Mouse (Mus musculus) v-Abl transformed pro-B cells (cell line): ENCODE measurements around the gene Pou2f3.

ENCODE experiments used
- in situ Hi-C, 2 experiments: fragments of 400-800 bp; cut with MboI; formaldehyde crosslinking; loops; one replicate each; pipeline ENCODE4 v1.15.1; 2025; ENCODE audit not compliant: unreplicated experiment in 2 of 2

Gene Pou2f3

DNA sequence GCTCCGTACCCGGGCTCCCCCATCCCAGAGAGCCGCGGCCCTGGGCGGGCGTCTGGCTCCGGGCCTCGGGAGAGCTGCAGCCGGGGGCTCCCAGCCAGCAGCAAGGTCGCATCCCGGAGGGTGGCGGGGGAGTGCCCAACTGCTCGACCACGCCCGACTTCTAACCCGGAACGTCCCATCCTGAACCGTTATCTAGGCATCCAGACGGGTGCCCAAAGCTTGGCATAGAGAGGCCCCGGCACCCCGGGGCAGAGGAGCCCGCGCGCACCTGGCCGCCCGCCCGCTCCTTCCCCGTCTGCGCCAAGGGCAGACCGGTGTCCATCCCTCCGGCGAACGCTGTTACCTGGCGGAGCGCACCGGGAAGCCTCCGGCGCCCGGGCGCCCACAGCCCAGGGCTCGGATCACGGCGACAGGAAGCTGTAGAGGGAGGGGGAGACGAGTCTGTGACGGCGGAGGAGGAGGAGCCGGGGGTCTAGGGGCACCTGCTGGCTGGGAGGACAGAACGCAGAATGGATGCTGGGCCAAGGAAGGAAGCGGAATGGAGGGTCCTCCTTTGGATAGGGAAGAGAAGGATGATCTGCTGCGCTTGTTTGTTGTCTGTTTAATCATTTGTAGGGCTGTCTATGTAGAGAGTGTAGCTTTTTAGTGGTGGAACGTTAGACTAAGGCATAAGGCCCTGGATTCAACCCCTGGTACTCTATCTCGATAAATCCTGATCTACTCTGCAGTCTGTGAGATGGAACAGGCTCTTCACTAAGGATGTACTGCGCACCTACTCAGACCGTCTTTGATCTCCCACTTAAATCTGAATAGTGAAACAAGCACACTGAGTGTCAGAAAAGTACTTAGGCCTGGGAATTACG lies 93.8 kb downstream of the Pou2f3 start, which contains the start of gene Tmem136:
Tmem136 (minus strand) TSS at position 437 of the 863 bp plus-strand sequence.
- in situ Hi-C loops = loop anchor here (25.0 kb wide), 2 partner anchors 654 to 1104 kb away; no protein-coding TSS in a partner anchor

DNA sequence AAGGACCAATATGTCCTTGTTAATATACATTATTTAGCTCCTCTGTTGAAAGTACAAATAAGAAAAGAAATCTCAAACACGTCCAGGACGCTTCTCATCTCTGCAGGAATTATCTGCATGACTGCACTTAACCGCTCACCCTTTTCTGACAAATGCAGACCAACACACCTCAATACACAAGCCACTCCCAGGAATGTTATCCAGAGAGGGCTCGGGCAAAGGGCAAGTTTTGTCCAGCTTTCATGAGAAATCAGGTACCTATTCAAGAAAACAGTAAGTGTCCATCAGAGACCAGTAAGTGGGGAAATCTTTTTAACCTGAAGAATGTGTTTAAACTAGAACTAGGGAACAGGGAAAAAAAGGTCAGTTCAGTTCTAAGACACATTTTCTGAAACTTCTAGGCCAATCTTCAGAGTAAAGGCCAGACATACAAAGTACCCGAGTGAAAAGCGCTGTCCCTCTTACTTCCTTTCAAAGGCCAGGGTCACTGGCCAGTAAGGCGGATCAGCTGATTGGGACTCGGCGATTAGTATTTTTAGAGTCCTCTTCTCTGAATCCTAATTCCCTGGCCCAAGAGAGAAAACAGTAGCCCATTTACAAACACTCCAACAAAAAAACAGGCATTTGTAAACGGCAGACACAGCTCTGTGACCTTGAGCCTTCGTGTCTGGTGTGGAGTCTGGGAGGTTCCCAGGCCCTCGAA lies 94.6 kb downstream of the Pou2f3 start:
- in situ Hi-C loops = loop anchor here (25.0 kb wide), 2 partner anchors 653 to 1103 kb away; no protein-coding TSS in a partner anchor

GRCm38 (mm10) chr9:43114833-43115232 lies 95.3 kb downstream of the Pou2f3 start:
- in situ Hi-C loops = loop anchor here (25.0 kb wide), 2 partner anchors 653 to 1103 kb away; no protein-coding TSS in a partner anchor

DNA sequence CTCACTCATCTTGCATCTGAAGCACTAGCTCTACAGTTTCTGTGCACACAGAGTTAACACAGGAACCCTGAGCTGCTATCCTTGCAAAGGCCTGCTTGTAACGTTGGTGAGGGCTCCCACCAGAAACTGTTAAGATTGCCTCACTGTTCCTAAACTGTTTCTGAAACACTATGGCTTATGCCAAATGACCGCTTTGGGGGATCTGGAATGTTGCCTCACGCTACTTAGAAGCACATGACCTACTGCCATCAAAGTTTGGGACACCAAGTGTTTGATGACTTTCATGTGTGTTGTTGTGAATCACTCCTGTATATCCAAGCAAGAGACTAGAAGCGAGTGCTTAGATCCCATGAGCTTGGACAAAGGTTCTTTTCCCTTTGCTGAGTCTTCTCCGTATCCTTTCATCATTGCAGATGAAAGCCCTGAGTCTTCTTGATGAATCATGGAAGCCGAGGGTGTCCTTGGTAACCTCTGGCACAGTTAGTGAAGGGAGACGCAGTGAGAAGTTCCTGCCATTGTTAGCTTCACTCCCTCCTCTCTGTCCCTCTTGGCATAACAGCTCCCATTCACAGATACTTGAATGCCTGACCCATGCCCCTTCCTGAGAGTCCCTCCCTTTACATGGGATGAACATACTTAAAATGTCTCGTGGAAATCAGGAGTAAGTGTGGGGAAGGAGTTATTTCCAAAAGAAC lies 99.7 kb downstream of the Pou2f3 start:
- in situ Hi-C loops = loop anchor here (25.0 kb wide), 2 partner anchors 648 to 1098 kb away; no protein-coding TSS in a partner anchor

DNA sequence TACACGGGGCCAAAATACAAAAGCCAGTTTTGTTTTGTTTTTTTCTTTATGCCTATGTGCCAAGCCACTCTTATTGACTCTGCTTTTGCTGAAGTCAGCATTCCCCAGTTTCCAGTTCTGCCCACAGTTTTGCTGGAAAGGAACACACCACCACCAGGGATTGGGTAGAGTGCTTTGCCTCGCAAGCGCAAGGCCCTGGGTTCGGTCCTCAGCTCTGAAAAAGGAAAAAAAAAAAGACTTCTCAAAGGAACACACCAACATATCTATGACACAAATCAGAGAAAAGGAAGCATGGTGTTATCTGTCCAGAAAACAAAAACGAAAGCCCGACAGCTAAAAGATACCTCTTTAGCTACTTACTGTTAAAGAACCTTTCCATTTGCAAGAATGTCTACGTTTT lies 101.0 kb downstream of the Pou2f3 start:
- in situ Hi-C loops = loop anchor here (5.0 to 25.0 kb wide), 5 partner anchors 107 to 1097 kb away; no protein-coding TSS in a partner anchor

GRCm38 (mm10) chr9:43108721-43109120 lies 101.4 kb downstream of the Pou2f3 start:
- in situ Hi-C loops = loop anchor here (5.0 to 25.0 kb wide), 5 partner anchors 106 to 1096 kb away; no protein-coding TSS in a partner anchor

- in situ Hi-C loops = loop anchor here (5.0 to 25.0 kb wide), 5 partner anchors 106 to 1096 kb away; no protein-coding TSS in a partner anchor
Observed at GRCm38 (mm10) chr9:43108081-43108480, 102.1 kb downstream of the Pou2f3 start.

DNA sequence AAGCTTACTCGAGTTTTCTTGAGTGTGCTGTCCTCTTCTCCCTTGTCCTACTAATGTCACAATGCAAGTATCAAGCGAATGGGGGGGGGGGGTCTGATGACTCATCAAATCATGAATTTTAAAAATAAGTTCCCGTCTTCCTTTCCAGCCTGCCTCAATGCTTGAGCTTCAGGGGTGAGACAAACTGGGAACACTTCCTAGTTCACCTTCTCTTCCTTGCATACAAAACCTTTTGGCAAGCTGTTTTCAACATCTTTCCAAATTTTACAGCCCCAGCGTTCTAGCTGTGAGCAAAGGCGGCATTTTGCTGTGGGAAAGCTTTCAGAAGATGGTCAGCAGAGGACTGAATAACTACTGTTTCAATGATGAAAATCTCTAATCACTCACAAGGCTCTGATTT lies 102.6 kb downstream of the Pou2f3 start:
- in situ Hi-C loops = loop anchor here (5.0 to 25.0 kb wide), 5 partner anchors 105 to 1095 kb away; no protein-coding TSS in a partner anchor

GRCm38 (mm10) chr9:43107187-43107517 lies 103.0 kb downstream of the Pou2f3 start, which contains the start of gene Arhgef12:
TSS of gene Arhgef12 (minus strand) at chr9:43107239.
- in situ Hi-C loops = loop anchor here (5.0 to 25.0 kb wide), 5 partner anchors 105 to 1095 kb away; no protein-coding TSS in a partner anchor

GRCm38 (mm10) chr9:43106426-43107186 lies 103.6 kb downstream of the Pou2f3 start:
- in situ Hi-C loops = loop anchor here (5.0 to 25.0 kb wide), 5 partner anchors 104 to 1094 kb away; no protein-coding TSS in a partner anchor

GRCm38 (mm10) chr9:43105664-43106361 lies 104.4 kb downstream of the Pou2f3 start:
- in situ Hi-C loops = loop anchor here (5.0 to 25.0 kb wide), 5 partner anchors 104 to 1094 kb away; no protein-coding TSS in a partner anchor

GRCm38 (mm10) chr9:43104873-43105663 lies 105.1 kb downstream of the Pou2f3 start:
- in situ Hi-C loops = loop anchor here (5.0 to 25.0 kb wide), 5 partner anchors 103 to 1093 kb away; no protein-coding TSS in a partner anchor

DNA sequence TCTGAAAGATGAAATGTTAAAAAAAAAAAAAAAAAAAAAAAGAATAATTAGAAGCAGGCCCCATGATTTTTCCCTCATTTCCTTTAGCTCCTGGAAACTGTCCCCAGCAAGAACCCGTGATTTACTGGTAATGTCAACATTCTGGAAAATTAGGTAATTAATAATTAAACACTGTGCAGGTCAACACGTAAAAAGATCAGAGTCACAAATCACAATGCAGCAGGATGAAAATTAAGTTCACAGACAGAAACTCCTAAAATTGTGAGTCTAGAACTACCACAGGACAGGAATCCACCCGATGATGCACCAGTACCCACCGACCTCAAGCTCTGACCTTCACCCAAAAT lies 105.7 kb downstream of the Pou2f3 start:
- in situ Hi-C loops = loop anchor here (10.0 to 25.0 kb wide), 4 partner anchors 630 to 1092 kb away; no protein-coding TSS in a partner anchor

DNA sequence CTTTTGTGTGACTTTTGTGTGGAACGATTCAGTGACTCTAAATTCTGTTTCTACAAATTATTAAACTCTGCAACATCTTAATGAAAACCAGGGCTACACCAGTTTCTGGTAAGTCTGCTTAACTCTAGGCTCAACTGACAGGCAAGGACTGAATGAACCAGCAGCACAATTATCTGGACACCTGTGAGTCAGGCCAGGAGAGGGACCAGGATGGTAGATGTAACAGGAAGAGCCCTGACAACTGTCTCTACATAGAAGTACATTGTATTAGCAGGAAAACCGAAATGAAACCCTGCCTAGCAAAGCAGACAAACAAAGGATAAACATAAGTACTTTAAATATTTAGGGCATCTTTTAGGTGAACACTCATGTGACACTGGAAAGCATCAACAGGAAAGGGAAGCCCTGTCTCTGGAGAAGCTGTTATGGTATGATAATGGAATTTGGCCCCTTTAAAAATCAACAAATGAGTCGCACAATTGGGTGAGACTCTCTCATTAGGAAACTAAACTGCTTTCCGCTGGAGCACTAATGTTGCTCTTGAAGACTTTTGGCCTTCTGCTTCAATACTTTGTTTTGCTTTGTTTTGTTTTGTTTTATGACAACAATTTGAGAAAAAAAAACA lies 106.4 kb downstream of the Pou2f3 start:
- in situ Hi-C loops = loop anchor here (10.0 to 25.0 kb wide), 4 partner anchors 629 to 1091 kb away; no protein-coding TSS in a partner anchor

DNA sequence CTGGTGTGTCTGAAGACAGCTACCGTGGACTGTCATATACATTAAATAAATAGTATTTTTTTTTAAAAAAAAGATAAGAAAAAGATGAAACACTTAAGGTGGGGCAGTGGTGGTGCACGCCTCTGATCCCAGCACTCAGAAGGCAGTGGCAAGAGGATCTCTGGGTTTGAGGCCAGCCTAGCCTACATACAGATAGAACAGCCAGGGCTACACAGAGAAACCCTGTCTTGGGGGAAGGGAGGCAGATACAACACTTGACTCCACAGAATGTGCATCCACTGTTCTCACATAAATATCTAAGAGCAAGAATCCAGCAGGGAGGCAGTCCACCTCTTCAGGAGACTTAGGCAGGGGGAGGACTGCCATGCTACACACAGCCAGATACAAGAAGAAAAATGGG lies 107.2 kb downstream of the Pou2f3 start:
- in situ Hi-C loops = loop anchor here (10.0 to 25.0 kb wide), 4 partner anchors 628 to 1091 kb away; no protein-coding TSS in a partner anchor

DNA sequence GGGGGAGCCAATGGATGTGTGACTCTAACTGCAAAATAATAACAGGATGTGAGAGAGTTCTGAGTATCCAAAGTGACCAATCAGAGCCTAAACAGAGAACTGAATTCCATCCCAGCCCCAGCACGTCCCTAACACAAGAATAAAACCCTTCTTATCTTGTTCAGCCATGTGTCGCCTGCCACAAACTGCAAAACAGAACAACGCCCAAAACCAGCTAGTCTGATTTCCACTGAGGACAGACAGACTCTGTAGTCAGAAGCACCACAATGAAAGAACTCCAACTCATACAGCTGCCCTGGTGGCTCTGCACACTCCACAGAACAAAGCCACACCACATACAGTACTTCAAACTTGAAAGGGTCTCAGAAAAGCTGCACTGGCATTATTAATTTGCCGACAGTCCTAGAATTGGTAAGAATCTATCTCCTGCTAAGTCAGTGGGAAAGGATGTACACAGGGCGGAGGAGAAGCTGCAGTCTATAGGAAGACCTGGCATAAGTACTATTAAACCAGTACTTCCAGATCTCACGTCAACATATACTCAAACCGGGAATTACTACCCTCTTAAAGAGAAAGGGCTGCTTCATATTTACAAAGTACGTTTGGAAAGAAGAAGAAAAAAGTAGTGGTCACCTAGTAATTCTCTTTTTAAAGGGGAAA lies 108.1 kb downstream of the Pou2f3 start:
- in situ Hi-C loops = loop anchor here (10.0 to 25.0 kb wide), 4 partner anchors 627 to 1090 kb away; no protein-coding TSS in a partner anchor

DNA sequence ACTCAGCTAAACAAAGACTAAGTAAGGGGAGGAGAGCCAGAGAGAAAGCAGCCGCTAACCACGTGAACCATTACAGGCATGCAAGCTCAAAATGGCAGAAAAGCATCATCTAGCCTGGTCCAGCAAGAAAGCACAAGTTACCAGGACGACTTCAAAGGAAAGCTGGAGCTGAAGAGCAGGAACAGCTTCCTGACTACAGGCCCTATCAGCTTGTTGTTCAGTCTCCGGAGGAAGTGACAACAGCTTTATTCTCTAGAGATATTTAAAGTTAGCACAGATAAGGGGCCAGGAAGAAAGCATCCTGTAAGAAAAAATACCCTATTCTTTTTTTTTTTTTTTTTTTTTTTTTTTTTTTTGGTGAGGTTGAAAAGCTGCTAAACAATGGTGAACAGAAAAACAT lies 111.2 kb downstream of the Pou2f3 start:
- in situ Hi-C loops = no loop called here
